Mouse (Mus musculus): Measurements from ENCODE around the gene Ppp3r2.

Ppp3r2 gene

DNA sequence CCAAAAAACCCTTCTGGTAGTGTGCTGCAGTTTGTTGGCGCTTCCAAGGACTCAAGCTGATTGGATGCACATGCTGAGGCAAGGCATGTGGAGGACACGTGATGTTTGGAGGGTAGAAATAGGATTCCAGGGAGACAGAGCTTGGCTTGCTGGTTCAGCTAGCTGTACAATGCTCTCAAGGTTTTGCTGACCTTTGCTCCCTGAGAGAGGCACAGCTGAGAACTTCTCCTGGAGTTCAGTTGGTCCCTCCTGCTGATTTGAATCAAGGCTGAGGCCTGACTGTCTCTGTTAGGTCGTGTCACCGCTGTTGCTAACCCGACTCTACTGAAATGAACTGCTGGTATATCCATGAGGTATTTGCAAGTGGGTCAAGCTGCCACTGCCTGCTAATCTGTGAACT is 52.9 kb downstream of the Ppp3r2 start:
- no peaks in the 10 kb centered on the region for H3K27me3 ChIP-seq (ENCODE audit: insufficient read depth, low read length)
- H3K36me3 ChIP-seq (ENCODE audit: insufficient read depth, low read length) = peaks cover 6% of the 10 kb centered on the region
- TF ChIP-seq CTCF (conservative IDR thresholded peaks at IDR 0.05; ENCODE audit: low read length) = no peak
- no peak for TF ChIP-seq POU5F1 (IDR thresholded peaks at IDR 0.05; ENCODE audit: borderline replicate concordance, low read length)
- TF ChIP-seq NANOG (IDR thresholded peaks at IDR 0.05; ENCODE audit: borderline replicate concordance, low read length) = no peak
- no peak overlapping the region for H3K4me3 ChIP-seq (replicated peaks; ENCODE audit: low read length)
- no peaks in the 10 kb centered on the region for H3K9me3 ChIP-seq (ENCODE audit: low read length)
- H3K4me1 ChIP-seq (replicated peaks; ENCODE audit: low read depth, low read length) = peaks cover 9% of the 10 kb centered on the region; the same call in 1 of the 2 replicates

Data from E14TG2a.4 (cell line).